Mouse (Mus musculus) heart, adult 2 months (tissue): ENCODE measurements at regions not wholly inside any gene's neighbourhood (a gene's known extent, or its start where the extent isn't known, plus 50 kb on each side); places are given as distances from the start of the nearest gene placed in this dataset.

Experiments
- DNase-seq, 2 experiments: peaks; one replicate each; pipeline ENCODE4 v3.0.0; 2021
- H3K27ac ChIP-seq: fragments of 200-600 bp; 2 replicates; pipeline ENCODE4 v1.8.1; 2022
- H3K27me3 ChIP-seq: fragments of 200-500 bp; 2 replicates; pipeline ENCODE4 v1.6.1; 2012; ENCODE audit warnings: mild to moderate bottlenecking, low read length, inconsistent platforms, mixed read lengths; ENCODE audit not compliant: control insufficient read depth, insufficient read depth
- H3K36me3 ChIP-seq: fragments of 200-500 bp; 2 replicates; pipeline ENCODE4 v1.6.1; 2012; ENCODE audit warnings: low read length, inconsistent platforms; ENCODE audit not compliant: control insufficient read depth, insufficient read depth
- H3K4me1 ChIP-seq: fragments of 200-500 bp; 2 replicates; pipeline ENCODE4 v1.6.1; 2011; ENCODE audit warnings: low read length; ENCODE audit not compliant: control insufficient read depth, insufficient read depth
- H3K4me3 ChIP-seq: fragments of 200-600 bp; 2 replicates; pipeline ENCODE4 v1.8.1; 2022
- H3K79me2 ChIP-seq: fragments of 200-500 bp; replicated peaks from 2 replicates; pipeline ENCODE4 v1.6.1; 2012; ENCODE audit warnings: mild to moderate bottlenecking, inconsistent platforms, low read length, moderate library complexity, mixed read lengths; ENCODE audit not compliant: control insufficient read depth, insufficient read depth
- H3K9ac ChIP-seq: fragments of 200-500 bp; 2 replicates; pipeline ENCODE4 v1.6.1; 2012; ENCODE audit warnings: low read depth, mild to moderate bottlenecking, control low read depth, inconsistent platforms, low read length, mixed read lengths
- CTCF ChIP-seq: fragments of 200-600 bp; IDR thresholded peaks from 2 replicates; pipeline ENCODE4 v1.8.1; 2022; ENCODE audit warnings: antibody characterized with exemption, mild to moderate bottlenecking, moderate library complexity
- EP300 ChIP-seq: fragments of 200-500 bp; IDR thresholded peaks from 2 replicates; pipeline ENCODE4 v1.6.1; 2011; ENCODE audit warnings: low read depth, low read length, control low read depth; ENCODE audit not compliant: insufficient read depth
- POLR2A ChIP-seq: fragments of 200-500 bp; IDR thresholded peaks from 2 replicates; pipeline ENCODE4 v1.6.1; 2011; ENCODE audit warnings: mild to moderate bottlenecking, low read depth, low read length, control low read depth; ENCODE audit not compliant: insufficient read depth
- WGBS: fragments of 180-500 bp; shearing (Covaris S2); methylation state at CpG from one replicate; pipeline ENCODE4 v1.1.7; 2018; 5-methylcytosine and 5-hydroxymethylcytosine counted together
- intact Hi-C: fragments of 180-260 bp; cut with DNase I; formaldehyde crosslinking; loops from one replicate; pipeline ENCODE4 v1.15.1; 2025

DNA sequence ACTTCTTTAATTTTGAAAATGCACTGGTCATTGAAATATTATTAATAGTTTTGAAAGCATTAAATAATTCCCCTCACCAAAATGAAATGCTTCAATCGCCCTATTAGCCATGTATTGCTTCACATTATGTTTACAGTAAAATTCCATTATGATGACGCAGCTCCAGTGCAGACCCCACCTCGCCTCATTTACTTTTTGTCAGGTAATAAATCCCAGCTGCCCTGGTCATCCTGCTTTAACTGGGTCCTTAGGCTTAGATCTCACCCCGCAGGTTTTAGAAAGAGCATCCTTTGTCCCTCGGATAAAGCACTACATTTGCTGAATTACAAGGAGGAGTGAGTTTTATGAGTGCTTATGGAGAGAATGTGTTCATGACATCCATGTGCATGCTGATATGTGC lies 2557.0 kb upstream of the Gm7489 start:
- Histone ChIP-seq H3K9ac (no peak overlapping the region), H3K4me1 (no peaks in the 10 kb centered on the region), H3K27me3 (no peaks in the 10 kb centered on the region), H3K4me3 (no peak overlapping the region), H3K36me3 (no peaks in the 10 kb centered on the region), H3K27ac (no peak overlapping the region), H3K79me2 (no peaks in the 10 kb centered on the region)
- DNase-seq, result no peak
- intact Hi-C loops, result no loop called here
- TF ChIP-seq CTCF (no peak), EP300 (no peak), POLR2A (no peak)
- WGBS, result 77% methylated on average over 5 of the region's 5 CpGs

DNA sequence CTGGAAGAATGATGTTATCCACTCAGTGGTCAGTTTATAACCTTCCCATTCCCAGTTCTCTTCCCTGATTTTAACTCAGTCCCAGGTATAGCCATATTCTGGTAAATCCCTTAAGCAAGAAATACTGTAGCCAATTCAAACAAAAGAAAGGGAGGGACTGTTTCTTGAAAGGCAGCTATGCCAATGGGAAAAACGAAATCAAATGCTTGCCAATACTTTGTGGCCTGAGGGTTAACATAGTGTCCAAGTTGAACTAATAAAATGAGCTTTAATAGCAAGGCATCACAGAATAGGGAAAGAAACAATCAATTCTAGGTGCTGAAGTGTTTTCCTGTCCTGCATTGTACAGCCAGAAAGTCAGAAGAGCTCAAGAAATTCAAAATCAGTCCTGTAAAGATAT lies 2548.3 kb upstream of the Gm7489 start:
- 26% methylated on average over 1 of the region's 1 CpGs for WGBS
- Histone ChIP-seq H3K79me2 (no peaks in the 10 kb centered on the region), H3K27ac (no peak overlapping the region), H3K36me3 (no peaks in the 10 kb centered on the region), H3K9ac (no peak overlapping the region), H3K4me3 (no peak overlapping the region), H3K27me3 (no peaks in the 10 kb centered on the region), H3K4me1 (no peaks in the 10 kb centered on the region)
- TF ChIP-seq POLR2A, result no peak
- no peak for DNase-seq
- intact Hi-C loops, result no loop called here

DNA sequence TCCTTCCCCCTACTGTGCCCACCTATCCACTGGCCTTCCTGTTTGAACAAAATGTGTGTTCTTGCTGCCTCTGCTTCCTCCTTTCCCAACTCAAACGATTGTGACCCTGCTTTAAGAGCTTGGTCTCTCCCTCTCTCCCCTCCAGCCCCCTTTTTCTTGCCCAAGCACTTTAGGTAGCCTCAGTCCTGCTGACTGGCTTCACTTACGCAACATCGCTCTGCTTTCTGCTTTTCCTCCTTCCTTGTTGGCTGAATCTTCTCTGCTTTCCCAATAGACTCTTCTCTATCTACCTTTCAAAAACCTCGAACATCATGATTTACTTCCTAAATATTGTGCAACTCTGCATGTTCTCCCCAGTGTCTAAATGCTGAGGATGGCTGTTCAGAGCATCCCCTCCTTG lies 2538.4 kb upstream of the Gm7489 start:
- Histone ChIP-seq H3K27ac (no peak overlapping the region), H3K9ac (no peak overlapping the region), H3K4me1 (no peaks in the 10 kb centered on the region), H3K27me3 (no peaks in the 10 kb centered on the region), H3K79me2 (no peaks in the 10 kb centered on the region), H3K36me3 (no peaks in the 10 kb centered on the region), H3K4me3 (no peak overlapping the region)
- 70% methylated on average over 4 of the region's 4 CpGs for WGBS
- TF ChIP-seq EP300 (no peak), POLR2A (no peak)
- no peak for DNase-seq
- intact Hi-C loops, result no loop called here

GRCm38 (mm10) chr15:51363391-51363790 lies 2521.3 kb upstream of the Gm7489 start:
- H3K27ac ChIP-seq, result no peak overlapping the region
- H3K4me1 ChIP-seq, result no peaks in the 10 kb centered on the region
- no peaks in the 10 kb centered on the region for H3K27me3 ChIP-seq
- no peak overlapping the region for H3K4me3 ChIP-seq
- intact Hi-C loops, result no loop called here
- TF ChIP-seq CTCF (no peak), EP300 (no peak), POLR2A (no peak)
- no peak overlapping the region for H3K9ac ChIP-seq
- H3K36me3 ChIP-seq, result no peaks in the 10 kb centered on the region
- DNase-seq, result peak in 1 of 2 experiments; percentile 16
- WGBS, result 17% methylated on average over 7 of the region's 7 CpGs
- H3K79me2 ChIP-seq, result no peaks in the 10 kb centered on the region

GRCm38 (mm10) chr15:51371162-51371561 lies 2513.5 kb upstream of the Gm7489 start:
- TF ChIP-seq POLR2A, result no peak
- TF ChIP-seq EP300, result no peak
- TF ChIP-seq CTCF, result no peak
- Histone ChIP-seq H3K79me2 (no peaks in the 10 kb centered on the region), H3K4me3 (no peak overlapping the region), H3K4me1 (no peaks in the 10 kb centered on the region), H3K9ac (no peak overlapping the region), H3K36me3 (no peaks in the 10 kb centered on the region), H3K27me3 (no peaks in the 10 kb centered on the region), H3K27ac (no peak overlapping the region)
- intact Hi-C loops, result no loop called here
- DNase-seq, result no peak

GRCm38 (mm10) chr15:51390383-51390782 lies 2494.3 kb upstream of the Gm7489 start:
- Histone ChIP-seq H3K9ac (no peak overlapping the region), H3K4me1 (no peaks in the 10 kb centered on the region), H3K27ac (no peak overlapping the region), H3K79me2 (no peaks in the 10 kb centered on the region), H3K36me3 (no peaks in the 10 kb centered on the region), H3K4me3 (no peak overlapping the region), H3K27me3 (no peaks in the 10 kb centered on the region)
- intact Hi-C loops, result no loop called here
- WGBS, result 71% methylated on average over 2 of the region's 2 CpGs
- TF ChIP-seq EP300, result no peak
- no peak for DNase-seq

DNA sequence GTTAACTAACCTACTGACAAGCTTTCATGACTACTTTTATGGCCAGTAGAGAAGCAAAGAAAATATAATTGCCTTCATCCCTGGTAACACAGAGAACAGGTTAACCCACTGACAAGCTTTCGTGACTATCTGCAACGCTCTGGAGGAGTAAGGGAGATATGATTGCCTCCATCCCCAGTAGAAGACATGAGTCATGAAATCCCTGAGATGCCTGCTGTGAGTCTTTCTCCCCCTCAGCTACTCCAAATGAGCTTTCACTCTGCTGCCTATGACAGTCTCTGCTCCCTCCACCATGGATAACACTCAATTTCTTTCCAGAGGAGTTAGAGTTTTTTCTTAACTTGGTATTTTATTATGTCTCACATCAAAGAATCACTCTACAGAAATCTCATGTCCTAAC lies 2493.4 kb upstream of the Gm7489 start:
- WGBS, result 72% methylated on average over 2 of the region's 2 CpGs
- no peaks in the 10 kb centered on the region for H3K36me3 ChIP-seq
- H3K4me1 ChIP-seq, result no peaks in the 10 kb centered on the region; the same call in 1 of the 2 replicates
- H3K9ac ChIP-seq, result no peak overlapping the region
- intact Hi-C loops, result no loop called here
- H3K27me3 ChIP-seq, result no peaks in the 10 kb centered on the region
- no peaks in the 10 kb centered on the region for H3K79me2 ChIP-seq
- H3K4me3 ChIP-seq, result no peak overlapping the region
- no peak overlapping the region for H3K27ac ChIP-seq
- no peak for DNase-seq
- TF ChIP-seq EP300 (no peak), CTCF (no peak), POLR2A (no peak)
